Mouse (Mus musculus): Measurements from ENCODE around the gene Gm43552.

Gene Gm43552

DNA sequence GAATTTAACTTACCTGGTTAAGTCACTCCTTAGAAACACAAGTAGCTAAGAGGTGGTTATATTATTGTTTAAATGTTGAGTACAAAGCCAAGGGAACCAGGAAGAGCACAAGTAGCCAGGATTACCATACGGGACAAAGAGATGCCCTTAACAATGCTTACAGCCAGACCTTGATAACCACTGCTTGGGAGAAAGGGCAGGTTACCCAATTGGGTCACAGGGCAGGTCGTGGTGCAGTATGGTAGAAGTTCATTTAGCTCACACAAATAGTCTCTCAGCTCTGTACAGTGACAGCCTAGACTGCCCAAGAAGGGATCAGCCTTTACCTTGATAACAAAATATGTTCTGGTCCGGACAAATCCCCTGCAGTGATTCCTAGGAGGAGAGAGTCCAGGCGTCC, 43.7 kb downstream of the Gm43552 start:
- in situ Hi-C loops (cut with MboI; ENCODE audit: unreplicated experiment in 2 of 2): no loop called here

DNA sequence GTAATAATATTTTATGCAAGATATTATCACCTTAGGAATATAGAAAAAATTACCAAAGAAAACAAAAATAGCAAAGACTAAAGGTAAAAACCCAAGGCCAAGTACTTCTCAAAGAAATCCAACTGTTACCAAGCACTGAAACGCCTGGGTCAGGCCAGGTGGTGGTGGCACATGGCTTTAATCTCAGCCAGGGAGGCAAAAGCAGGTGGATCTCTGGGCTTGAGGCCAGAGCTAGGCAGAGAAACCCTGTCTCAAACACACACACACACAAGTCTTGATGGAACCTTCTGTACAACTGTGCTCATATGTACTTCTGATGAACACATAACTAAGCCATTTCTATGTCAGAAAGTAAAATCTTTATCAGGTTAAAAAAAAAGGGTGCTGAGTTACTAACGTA, 44.8 kb downstream of the Gm43552 start:
- in situ Hi-C loops (cut with MboI; ENCODE audit: unreplicated experiment in 2 of 2): no loop called here

DNA sequence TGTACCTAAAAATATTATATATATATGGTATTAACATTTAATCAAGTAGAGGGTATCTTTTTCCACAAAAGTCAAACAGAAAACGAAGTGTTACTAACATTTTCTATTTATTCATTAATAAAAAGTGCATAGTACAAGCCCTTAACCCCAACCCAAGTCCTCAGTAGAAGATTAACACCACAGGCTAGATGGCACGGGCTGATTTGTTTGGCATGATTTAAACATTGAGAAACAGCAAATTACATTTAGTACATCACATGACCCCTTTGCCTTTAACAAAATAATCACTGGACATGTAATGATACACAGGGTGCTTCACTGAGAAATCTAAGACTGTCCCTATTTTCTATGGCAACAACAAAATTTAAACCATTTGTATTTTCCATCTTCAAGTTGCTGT, 45.9 kb downstream of the Gm43552 start:
- in situ Hi-C loops (cut with MboI; ENCODE audit: unreplicated experiment in 2 of 2): no loop called here

DNA sequence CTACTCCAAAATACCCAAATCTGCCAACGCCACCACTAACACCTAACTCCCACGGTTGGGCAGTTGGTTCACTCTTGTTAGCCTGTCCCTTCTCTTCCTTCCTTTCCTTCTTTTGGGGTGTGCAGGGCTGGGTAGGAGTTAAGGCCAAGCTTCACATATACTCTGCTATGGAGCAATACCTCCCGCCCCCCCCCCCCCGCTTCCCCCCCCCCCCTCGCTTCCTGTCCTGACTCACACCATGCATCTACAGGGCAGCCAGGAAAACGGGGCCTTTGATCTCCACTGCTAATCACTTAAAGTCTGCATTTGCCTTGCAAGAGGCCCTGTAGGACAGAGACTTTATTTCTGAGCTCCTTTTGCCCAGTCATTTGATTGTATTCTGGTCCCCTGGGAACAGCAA, 47.7 kb downstream of the Gm43552 start:
- in situ Hi-C loops (cut with MboI; ENCODE audit: unreplicated experiment in 2 of 2): no loop called here

DNA sequence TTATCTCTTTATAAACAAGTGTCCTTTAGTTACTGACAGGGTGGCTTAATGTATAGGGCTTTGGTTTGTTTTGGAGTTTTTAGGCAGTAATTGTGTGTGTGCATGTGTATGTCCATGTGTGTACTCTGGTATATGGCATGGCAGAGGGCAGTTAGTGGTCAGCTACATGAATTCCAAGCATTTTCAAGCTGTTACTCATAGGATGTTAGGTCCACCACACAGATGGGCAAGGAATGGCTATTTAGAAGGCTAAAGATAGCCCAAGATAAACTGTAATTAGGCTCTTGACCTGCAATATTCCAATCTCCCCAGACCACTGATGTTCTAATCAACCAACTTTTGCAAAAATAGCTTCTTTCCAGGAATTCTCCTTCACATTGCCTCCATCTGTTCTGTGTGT, 54.6 kb downstream of the Gm43552 start:
- in situ Hi-C loops (cut with MboI; ENCODE audit: unreplicated experiment in 2 of 2): no loop called here

DNA sequence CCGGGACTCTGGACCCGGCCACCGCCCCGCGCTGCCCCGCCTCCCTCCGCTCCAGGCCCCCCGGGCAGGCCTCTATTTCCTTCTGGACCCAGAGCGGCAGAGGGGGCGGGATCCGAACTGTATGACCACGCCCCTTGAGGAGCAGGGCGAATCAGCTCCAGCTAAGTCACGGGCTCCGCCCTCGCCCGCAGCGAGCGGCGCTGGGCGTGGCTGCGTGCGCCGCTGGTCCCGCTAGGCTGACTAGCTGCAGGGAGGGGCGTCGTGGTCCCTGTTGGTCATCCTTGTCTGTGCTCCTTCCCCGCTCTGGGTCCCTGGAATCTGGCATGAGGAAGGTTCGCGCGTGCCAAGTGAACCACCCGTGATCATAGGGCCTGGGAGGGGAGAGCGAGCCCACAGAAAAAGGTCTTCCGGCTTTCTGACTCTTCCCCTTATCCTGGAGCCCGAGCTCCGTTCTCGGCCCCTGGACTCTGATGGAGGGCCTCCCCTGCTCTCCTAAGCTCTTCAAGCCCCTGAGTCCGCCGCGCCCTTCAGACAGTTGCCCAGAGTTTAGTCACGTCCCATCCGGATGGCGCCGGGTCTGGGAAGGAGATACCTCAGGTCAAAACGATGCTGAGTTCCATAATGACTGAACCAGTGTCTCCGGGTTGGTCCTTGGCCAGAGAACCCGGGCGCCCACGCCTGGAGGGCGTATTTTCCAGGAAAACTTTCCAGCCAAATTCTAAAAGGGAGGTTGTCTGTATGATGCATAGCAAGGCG, 56.6 kb downstream of the Gm43552 start, which contains the start of gene Ugdh:
Gene Ugdh, minus strand, starts transcription at position 144 of the 756 bp plus-strand sequence.
- in situ Hi-C loops (cut with MboI; ENCODE audit: unreplicated experiment in 2 of 2): no loop called here

DNA sequence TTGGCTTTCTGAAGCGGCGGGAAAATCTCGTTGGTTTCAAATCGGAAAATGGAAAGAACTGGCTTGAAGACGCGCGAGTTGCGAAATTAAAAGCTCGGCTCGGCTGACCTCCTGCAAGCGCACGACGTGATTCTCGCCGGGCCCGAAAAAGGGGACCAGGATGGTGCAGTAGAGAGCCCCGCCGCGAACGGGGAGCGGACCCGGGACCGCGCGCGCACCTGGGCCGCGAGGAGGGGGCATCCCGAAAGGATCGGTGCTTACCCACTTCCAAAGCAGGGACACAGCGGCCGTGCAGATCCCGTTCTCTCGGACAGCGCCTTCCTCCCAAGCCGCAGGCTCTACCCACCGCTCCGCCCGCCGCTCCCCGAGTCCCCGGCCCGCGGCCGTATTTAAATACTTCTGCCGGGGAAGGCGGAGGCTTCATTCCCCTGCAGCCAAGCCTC, 57.2 kb downstream of the Gm43552 start:
- in situ Hi-C loops (cut with MboI; ENCODE audit: unreplicated experiment in 2 of 2): no loop called here

DNA sequence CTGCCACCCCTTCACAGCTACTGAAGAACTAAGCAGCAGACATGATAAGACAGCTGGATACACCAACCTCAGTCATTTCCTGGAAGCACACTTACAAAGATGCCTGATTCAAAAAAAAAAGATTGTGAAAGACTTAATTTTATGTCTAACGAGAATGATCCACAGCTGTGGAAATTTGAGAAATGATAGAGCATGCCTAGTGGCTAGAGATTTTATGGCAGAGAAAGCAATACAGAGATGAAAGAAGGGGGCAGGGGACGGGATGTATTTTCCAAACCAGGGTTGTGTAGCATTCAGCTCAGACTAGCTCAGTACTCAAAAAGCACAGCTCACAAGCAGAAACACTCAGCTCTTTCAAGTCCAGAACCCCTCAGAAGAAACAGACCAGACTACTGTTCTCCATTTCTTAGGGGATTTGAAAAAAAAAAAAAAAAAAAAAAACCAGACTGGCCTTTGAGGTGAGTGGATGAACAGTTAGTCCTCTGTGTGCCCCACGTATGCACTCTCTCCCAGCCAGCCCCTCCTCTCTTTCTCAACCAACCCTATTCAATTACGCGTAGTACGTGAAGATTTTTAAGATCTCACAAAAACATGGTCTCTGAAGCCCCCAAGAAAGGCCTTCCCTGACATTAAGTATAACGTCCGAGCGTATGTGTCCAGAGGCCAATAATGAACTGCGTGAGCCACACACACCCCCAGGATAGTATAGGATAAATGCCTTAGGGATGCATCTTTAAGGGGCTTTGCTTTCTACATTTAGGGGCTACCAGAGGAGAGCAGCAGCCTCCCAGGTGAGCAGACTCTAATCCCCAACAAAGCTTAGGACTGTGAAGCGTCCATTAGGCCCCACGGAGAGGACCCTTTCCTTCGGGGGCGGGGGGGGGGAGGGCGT, 57.9 kb downstream of the Gm43552 start:
- in situ Hi-C loops (cut with MboI; ENCODE audit: unreplicated experiment in 2 of 2): no loop called here

DNA sequence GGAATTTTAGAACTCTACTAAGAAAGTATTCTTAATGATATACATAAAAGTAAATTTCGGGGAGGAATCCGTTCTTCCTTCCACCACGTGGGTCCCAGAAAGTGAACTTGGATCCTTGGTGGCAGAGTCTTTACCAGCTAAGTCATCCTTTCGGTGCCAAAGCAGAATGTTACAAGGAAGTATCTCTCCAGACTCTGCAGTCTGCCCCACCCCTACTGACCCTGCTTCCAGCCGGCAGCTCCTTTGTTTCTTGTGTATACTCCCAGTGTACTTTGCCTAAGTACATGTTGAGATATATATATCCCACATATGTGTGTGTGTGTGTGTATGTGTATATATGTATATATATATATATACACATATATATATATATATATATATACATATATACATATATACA, 63.2 kb downstream of the Gm43552 start:
- in situ Hi-C loops (cut with MboI; ENCODE audit: unreplicated experiment in 2 of 2): no loop called here

DNA sequence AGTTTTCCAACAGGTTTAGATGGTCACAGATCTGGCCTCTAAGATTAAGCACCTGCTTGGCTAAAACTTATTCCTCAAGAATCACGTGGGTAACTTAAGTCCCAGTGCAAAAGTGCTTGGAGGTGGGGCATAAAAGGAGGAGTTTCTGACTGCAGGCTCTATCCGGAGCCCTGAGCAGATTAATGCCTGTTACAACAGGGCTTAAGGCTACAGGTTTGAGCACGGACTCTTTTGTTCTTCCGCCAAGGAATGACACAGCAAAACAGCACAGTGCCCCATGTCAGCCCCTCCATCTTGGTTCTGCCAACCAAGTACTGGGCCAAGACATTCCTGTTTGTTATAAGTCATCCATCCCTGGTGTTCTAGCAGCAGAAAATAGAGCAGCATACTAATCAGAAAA, 64.3 kb downstream of the Gm43552 start:
- in situ Hi-C loops (cut with MboI; ENCODE audit: unreplicated experiment in 2 of 2): no loop called here

DNA sequence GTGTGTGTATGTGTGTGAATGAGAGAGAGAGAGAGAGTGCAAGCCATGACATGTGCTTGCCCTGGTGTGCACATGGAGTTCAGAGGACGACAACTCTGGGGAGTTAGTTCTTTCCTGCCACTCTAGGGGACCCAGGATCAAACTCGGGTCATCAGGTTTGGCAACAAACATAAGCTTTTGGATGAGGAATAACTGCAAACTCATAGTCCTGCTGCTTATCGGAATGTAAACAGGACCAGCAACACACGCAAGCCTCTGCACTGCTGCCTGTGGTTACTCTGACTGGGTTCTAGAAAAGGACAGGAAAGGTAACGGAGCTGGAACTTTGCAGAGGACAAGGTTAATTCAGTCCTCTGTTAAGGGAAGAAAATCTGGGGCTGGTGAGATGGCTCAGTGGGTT, 67.4 kb downstream of the Gm43552 start:
- in situ Hi-C loops (cut with MboI; ENCODE audit: unreplicated experiment in 2 of 2): no loop called here

DNA sequence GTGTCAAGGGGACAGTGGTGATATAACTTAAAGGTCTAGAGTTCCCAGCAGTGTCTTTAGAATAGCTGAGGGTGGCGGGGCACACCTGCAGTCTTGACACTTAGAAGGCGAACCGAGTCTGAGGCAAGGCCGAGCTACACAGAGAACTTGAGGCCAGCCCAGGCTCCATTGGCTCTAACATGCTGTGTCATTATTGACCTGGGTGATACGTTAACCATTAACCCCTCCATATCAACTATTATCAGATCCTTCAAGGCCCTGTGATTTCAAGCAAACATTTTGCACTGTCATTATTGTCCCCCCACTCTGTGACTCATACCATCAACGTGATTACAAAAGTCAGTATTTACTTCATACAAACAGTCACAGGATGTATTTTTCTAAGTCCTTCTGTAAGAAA, 68.4 kb downstream of the Gm43552 start:
- in situ Hi-C loops (cut with MboI; ENCODE audit: unreplicated experiment in 2 of 2): loop anchor here in 1 of 2 experiments (25.0 kb wide), 1 partner anchor 538 kb away; no protein-coding TSS in a partner anchor

DNA sequence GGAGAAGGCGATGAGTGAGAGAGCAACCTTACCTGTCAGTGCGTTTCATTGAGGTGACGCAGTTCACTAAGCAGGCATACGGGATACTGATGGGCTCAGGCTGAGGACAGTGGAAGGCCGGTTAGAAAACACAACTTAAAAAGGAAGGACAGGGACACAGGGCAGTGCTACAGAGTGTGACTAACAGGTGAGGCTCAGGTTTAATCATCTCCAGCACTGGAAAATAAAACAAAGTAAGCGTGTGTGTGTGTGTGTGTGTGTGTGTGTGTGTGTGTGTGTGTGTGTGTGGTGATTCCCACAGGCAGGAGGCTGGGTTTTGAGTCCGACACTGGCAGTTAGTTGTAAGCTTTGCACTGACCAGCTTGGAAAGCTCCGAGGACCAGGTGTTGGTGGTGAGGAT, 69.8 kb downstream of the Gm43552 start:
- in situ Hi-C loops (cut with MboI; ENCODE audit: unreplicated experiment in 2 of 2): loop anchor here in 1 of 2 experiments (25.0 kb wide), 1 partner anchor 539 kb away; no protein-coding TSS in a partner anchor

DNA sequence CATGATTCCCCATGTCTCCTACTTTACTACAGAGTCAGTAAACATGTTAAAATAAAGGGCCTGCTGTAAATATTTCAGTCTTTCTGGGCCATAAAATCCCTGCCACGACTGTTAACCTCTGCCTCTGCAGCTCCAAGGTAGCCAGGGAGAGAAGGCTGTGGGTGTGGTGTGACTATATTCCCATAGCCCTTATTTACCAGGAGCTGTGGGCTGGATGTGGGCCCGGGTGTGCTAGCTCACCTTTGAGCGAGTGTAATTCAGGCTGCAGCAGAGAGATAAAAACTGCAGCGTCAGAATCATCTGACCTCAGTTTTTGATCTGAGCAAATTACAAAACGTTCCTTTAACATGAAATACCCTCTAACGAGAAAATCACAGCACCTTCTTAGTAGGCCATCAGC, 71.8 kb downstream of the Gm43552 start:
- in situ Hi-C loops (cut with MboI; ENCODE audit: unreplicated experiment in 2 of 2): loop anchor here in 1 of 2 experiments (25.0 kb wide), 1 partner anchor 541 kb away; no protein-coding TSS in a partner anchor

DNA sequence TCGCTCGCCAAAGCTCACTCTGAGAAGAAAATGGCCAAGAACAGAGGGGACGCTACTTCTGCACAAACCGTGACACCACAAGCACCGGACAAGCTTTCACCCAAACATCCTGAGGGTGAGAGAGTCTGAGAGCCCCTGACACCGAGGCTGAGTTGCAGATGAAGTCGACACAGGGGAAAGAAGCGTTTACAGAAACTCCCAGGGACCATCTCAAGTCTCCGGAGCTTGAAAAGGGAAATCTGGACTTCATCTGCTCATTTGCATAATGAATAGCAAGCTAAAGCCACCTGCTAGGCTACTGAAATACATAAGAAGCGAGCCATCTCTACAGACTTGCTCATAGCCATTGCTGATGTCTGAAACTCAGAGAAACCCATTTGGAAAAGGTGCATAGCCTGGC, 73.5 kb downstream of the Gm43552 start:
- in situ Hi-C loops (cut with MboI; ENCODE audit: unreplicated experiment in 2 of 2): loop anchor here in 1 of 2 experiments (25.0 kb wide), 1 partner anchor 543 kb away; no protein-coding TSS in a partner anchor

DNA sequence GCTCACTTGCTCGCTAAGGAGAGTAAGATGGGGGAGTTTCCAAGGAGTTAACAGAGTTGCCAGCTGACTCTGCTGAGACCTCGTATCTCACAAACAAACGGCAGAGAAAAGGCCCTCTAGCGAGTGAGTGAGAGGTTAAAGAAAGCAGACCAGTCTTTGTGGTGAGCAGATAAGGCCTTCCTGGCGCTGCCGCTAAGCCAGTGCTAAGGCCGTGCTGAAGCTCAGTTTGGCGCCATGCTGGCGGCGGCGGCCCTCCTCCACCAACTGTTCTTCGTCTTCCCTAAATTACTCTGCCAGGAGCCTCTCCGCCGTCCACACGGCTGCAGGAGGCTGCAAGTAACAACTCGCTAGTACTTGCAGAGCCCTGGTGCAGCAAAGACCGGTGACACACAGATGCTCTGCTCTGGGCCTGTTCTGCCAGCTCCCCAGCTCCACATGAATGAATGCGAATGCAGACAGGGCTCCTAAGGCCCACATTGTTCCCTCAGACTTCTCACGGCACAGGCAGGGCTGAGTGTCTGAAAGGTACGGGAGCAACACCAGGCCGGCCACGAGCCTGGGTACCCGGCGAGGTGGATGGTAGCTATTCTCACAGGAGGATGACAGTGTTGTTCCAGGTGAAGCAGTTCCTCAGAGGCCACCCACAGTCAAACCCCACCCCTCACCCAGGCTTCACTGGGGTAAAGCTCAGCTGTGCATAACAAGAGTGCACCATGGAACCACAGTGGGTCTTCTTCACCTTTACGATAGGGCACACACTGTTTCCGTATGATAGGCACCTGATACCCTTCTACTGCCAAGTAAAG, 76.8 kb downstream of the Gm43552 start:
- in situ Hi-C loops (cut with MboI; ENCODE audit: unreplicated experiment in 2 of 2): loop anchor here in 1 of 2 experiments (25.0 kb wide), 1 partner anchor 546 kb away; no protein-coding TSS in a partner anchor

DNA sequence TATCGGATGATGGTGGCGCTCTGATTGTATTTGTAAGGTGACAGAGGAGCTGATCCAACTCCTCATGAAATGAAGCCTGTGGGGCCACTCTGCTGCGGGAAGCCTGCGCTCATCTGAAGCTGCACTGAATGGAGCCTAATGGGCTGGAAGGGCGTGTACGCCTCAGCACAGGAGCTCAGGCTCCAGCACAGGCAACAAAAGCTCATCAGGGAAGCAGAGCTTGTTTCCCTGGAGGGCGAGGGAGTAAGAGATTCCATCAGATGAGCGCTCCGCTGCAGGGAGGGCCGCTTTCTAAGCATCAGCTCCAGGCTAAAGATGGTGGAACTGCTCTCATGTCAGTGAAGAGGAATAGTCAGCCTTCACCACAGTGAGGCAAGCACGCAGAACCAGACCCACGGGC, 84.6 kb downstream of the Gm43552 start:
- in situ Hi-C loops (cut with MboI; ENCODE audit: unreplicated experiment in 2 of 2): loop anchor here (5.0 to 25.0 kb wide), 4 partner anchors 114 to 554 kb away; partner anchors contain the start of gene Pds5a (in 1 of the 2)

DNA sequence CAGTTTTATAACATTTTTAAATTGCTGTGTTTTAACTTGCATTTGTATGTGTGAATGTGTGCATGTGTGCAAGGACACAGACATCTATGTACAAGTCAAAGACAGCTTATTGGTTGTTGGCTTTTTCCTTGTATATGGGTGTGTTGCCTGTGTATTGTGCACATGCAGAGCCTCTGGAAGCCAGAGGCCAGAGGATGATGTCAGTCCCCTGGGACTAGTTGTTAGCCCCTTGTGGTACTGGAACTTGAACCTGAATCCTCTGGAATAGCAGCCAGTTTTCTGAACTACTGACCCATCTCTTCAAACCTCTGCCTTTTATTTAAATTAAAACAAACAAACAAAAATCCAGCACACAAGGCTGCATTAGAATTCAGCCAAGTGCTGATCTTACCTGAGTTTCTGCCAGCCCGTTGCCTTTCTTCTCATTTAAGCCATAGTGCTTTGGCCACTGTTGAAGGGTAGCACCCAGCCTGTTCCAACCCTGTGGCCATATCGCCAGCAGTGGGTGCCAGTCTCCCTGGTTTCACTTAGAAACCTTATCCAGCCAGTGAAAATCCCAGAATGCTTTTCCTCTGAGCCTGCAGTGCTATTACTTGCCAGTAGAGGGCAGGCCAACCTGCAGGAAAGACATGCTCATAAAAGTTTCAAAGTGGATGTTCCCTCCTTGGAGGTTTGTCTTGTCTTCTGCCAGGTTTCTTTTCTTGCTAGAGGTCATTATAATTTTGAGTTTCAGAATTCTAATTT, 91.2 kb downstream of the Gm43552 start:
- in situ Hi-C loops (cut with MboI; ENCODE audit: unreplicated experiment in 2 of 2): loop anchor here in 1 of 2 experiments (5.0 to 25.0 kb wide), 2 partner anchors 121 to 561 kb away; no protein-coding TSS in a partner anchor

DNA sequence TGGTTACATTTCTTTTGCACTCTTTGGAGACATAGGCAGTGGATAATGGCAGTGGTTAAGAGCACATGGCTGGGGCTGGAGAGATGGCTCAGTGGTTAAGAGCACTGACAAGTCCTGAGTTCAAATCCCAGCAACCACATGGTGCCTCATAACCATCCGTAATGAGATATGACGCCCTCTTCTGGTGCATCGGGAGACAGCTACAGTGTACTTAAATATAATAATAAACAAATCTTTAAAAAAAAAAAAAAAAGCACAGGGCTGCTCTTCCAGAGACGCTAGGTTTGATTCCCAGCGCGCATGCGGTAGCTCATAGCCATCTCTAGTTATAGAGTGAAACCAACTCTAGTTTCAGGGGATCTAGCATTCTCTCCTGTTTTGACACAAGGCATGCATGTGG, 98.2 kb downstream of the Gm43552 start:
- in situ Hi-C loops (cut with MboI; ENCODE audit: unreplicated experiment in 2 of 2): loop anchor here (5.0 to 25.0 kb wide), 5 partner anchors 57 to 1618 kb away; partner anchors contain the start of gene Rfc1 (in 1 of the 2)
